Mouse (Mus musculus) kidney, adult 18-20 months (tissue): Measurements from ENCODE around the gene Atp1a1.

Source experiments
- DNase-seq: peaks from one replicate; pipeline ENCODE4 v3.0.0; 2021

The Atp1a1 gene

DNA sequence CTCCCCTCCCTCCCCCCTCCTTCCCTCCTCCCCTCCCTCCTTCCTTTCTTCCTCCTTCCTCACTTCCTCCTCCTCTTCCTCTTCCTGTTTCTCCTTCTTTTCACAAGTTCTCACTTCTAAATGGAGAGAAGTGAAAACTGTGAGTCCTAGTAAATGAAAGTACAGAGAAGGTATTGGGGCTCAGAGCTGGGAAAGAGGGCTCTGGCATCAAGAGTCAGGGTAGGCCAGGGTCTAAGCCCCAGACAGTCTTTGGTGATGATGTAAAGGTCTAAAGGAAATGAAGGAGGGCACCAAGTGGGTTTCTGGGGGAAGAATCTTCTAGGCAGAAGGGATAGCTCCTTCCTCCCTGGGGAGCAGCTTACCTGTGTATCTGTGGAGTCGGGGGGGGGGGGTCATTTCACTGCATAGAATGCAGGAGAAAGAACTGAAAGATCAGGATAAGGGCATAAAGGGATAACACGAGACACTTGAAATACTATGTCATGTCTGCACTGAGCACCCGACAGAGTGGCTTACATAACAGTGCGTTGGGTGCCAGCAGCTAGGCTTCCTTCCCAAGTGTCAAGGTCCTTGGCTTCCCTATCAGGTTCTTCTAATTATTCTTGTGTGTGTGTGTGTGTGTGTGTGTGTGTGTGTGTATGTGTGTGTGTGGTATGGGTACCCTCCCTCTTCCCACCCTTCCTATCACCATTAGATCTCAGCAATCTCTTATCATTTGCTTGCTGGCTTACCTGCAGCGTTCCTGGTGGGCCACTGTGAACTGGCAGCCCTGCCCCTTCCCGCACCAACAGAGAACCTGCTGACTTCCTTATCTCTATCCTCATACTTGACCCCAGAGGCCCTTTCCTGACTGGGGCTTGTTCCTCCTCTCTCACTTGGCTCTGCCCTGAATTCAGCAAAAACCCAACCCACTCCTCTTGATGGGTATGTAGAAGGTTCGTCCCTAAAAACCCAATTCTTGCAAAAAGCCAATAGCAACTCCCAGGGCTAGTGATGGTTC, 51.6 kb downstream of the Atp1a1 start:
- DNase-seq: peak; percentile 53

DNA sequence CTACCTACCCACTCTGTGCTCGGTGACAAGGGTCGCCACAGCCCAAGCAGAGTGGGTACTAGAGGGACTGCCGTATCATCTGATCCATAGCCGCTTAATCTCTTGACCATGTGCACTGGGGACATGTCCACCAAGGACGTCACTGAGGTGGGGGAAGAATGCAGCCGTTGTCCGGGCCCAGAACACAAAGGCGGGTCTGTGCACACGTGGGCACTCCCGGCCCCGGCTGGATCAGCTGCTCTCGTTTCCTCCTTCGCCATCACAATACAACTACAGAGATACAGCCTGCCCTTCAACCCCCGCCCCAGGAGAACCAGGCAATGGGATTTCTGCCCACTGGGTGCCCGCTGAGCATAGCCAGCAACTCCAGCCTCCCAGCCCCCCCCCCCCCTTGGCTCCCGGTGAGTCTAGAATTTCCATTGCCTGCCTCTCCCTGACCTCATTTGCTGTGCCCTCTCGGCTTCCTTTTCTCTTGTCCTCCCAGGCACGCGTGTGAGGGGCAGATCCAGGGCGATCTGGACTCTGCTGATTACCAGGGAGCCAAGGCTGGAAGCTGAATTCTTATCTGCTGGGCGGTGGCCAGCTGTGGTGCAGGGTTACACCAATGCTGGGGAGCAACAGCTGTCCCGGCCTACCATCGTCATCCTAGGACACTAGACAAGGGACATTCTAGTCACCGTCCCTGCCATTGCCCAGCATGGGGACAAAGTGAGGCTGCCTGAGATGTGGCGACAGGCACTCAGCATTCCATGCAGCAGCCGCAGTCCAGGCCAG, 52.8 kb downstream of the Atp1a1 start:
- peak; percentile 42 for DNase-seq

GRCm38 (mm10) chr3:101549749-101550148, 54.7 kb downstream of the Atp1a1 start:
- DNase-seq: no peak

DNA sequence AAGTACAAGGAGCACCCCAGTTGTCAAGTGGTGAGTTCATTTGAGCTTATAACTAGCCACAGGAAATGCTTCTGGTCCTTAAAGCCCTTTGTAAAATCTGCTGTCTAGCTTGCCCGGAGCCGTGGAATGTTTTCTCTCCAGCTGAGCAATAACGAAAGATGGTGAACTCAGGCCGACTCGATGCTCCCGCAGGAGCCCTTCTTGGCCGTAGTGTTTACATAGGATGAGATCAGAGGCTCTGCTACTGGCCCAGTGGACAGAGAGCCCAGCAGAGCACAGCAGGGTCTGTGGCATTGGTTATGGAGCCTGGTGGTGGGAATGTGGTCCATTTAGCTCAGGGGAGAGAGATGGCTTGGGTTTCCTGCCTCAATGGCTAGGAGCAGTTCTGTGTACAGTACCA, 60.4 kb downstream of the Atp1a1 start:
- DNase-seq: no peak

GRCm38 (mm10) chr3:101541571-101541970, 62.9 kb downstream of the Atp1a1 start:
- no peak for DNase-seq

GRCm38 (mm10) chr3:101540568-101540967, 63.9 kb downstream of the Atp1a1 start:
- DNase-seq: no peak

GRCm38 (mm10) chr3:101536322-101536721, 68.2 kb downstream of the Atp1a1 start:
- DNase-seq: no peak

- no peak for DNase-seq
These were observed 70.2 kb downstream of the Atp1a1 start for GRCm38 (mm10) chr3:101534311-101534710.

DNA sequence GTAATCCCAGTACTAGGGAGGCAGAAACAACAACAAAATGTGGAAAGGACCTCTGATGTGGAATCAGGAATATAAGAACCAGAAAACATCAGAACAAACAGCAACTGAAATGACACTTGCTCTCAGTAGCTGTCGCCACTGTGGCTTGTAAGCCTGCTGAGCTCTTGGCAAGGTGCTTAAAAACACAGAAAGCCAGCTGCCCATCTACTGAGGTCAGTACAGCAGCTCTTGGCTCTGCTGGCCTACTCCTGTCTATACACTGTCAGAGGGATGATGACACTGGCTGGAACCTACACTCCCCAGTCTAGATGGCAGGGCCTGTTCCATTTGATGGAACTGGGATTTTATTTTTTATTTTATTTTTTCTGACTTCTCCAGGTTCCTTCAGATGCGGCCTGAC, 71.1 kb downstream of the Atp1a1 start:
- DNase-seq: no peak

GRCm38 (mm10) chr3:101530928-101531327, 73.6 kb downstream of the Atp1a1 start:
- no peak for DNase-seq

GRCm38 (mm10) chr3:101528900-101529594, 75.4 kb downstream of the Atp1a1 start:
- DNase-seq: peak; percentile 33

GRCm38 (mm10) chr3:101528157-101528899, 76.2 kb downstream of the Atp1a1 start:
- DNase-seq: peak; percentile 55

GRCm38 (mm10) chr3:101526603-101527002, 77.9 kb downstream of the Atp1a1 start:
- DNase-seq: peak; percentile 84
